Mouse (Mus musculus) small intestine, adult 2 months (tissue): ENCODE results near the gene Cep152.

ENCODE experiments used
- CTCF ChIP-seq: fragments of 200-500 bp; IDR thresholded peaks from 2 replicates; pipeline ENCODE4 v1.5.1; 2012; ENCODE audit warnings: low read depth, mild to moderate bottlenecking, control low read depth, inconsistent platforms, low read length, moderate library complexity, mixed read lengths; ENCODE audit not compliant: insufficient replicate concordance, insufficient read length; ENCODE audit errors: extremely low read depth
- POLR2A ChIP-seq: fragments of 200-500 bp; IDR thresholded peaks from 2 replicates; pipeline ENCODE4 v1.6.1; 2012; ENCODE audit warnings: low read depth, mild to moderate bottlenecking, control low read depth, inconsistent platforms, low read length, moderate library complexity

- no peak for TF ChIP-seq CTCF
- TF ChIP-seq POLR2A, result no peak
These were observed 41.8 kb upstream of the Cep152 start for GRCm38 (mm10) chr2:125666668-125667067.
